Mouse (Mus musculus) adrenal gland, postnatal 10 days (tissue): ENCODE measurements around the gene Hoxd8. TPM values are rescaled to one million over a fixed set of nuclear protein-coding genes. Genes with fewer than 3 reads are reported as not detected.
A peak's percentile ranks its signal among the peaks of the same experiment; 100 is the strongest.

Experiments used
- DNase-seq: peaks from one replicate; pipeline ENCODE4 v3.0.0; 2021; ENCODE audit warnings: mixed read lengths
- total RNA-seq, 2 experiments: library from RNA; stranded (reverse); gene quantifications; 2 replicates each; pipeline ENCODE4 v1.2.3; 2021

Hoxd8 gene
- total RNA-seq, 2 experiments from 2014 or later, result 25.0 to 26.2 TPM

GRCm38 (mm10) chr2:74714881-74715280 lies 10.5 kb downstream of the Hoxd8 start:
- DNase-seq, result peak; percentile 75

DNA sequence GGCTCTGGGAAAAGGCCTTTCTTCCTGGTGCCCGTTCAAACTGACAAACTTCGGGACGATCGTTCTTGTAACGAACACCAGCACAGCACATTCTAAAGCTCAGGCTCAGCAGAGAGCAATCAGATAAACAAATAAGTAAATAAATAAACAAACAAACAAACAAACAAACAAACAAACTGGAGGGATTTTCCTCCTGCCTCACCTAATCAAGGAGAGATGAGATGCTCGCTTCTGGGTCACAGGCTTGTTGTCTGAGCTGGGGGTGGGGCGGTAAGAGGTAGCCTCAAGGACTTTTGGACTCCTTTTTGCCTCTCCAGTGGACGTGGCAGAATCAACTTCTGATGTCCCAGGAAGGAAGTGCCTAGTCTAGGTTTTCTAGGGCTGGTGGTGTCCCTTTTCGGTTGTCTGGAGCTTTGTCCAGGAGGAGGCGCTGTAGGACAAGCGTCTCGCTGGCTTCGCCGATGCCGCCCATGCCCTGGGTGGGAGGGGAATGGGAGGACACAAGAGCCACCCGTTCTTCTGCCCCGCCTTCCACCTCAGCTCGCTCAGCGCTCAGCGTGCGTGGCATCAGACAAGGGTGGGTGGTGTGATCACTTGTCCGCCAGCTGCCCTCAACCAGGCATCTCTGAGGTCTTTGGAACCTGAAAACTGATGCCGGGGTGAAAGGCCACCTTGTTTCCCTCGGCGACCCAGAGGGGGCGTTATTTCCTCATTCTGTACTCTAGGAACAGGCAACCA lies 11.3 kb downstream of the Hoxd8 start:
- DNase-seq, result peak; percentile 97

DNA sequence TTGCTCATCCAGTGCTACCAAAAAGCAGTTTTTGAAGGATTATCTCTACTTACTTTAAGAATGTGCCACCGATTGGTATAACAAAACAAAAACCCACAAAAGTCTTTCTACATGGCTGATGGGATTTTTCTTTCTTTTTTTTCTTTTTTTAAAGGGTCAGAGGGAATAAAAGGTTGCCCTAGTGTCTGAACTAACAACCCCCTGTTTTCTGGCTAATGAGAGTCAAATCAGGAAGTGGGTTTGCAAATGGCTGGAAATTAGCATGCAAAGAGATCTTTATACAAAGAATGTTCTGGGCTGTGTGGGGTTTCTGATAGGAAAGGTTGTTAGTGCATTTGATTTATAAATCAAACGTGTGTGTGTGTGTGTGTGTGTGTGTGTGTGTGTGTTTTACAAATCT lies 16.0 kb downstream of the Hoxd8 start:
- no peak for DNase-seq

DNA sequence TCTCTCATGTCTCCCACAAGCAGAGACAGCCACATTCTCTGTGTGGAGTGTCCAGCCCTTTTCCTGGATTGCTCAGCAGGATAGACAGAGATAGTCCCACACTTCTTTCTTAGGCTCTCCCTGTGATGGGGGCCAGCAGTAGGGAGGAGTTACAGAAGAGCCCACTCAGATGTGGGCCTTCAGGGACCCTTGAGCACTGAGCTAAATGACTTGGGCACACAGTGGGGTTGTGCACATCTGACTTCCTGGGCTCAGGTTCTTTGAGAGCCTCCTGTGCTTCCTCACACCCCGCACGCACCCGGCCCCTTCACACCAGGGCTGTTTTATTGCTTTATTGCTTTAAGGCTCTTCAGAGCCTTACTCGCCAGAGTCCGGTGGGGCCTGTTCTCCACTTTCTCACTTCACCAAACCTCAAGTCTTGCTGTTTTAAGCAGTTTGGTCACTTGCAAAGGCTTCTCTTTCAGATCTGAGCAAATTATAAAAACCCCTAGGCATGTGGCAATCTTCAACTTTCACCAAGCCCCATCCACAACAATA lies 16.6 kb downstream of the Hoxd8 start:
- no peak for DNase-seq

- DNase-seq, result no peak
Measured at GRCm38 (mm10) chr2:74721882-74722281, 17.5 kb downstream of the Hoxd8 start.

GRCm38 (mm10) chr2:74722949-74723348 lies 18.5 kb downstream of the Hoxd8 start:
- DNase-seq, result no peak

GRCm38 (mm10) chr2:74724244-74725015 lies 20.0 kb downstream of the Hoxd8 start:
- DNase-seq, result peak; percentile 40

GRCm38 (mm10) chr2:74725171-74725570 lies 20.8 kb downstream of the Hoxd8 start:
- no peak for DNase-seq

GRCm38 (mm10) chr2:74726551-74726950 lies 22.1 kb downstream of the Hoxd8 start, which contains the start of gene Gm28230:
TSS of gene Gm28230 (plus strand) at chr2:74726728.
- DNase-seq, result peak; percentile 66

DNA sequence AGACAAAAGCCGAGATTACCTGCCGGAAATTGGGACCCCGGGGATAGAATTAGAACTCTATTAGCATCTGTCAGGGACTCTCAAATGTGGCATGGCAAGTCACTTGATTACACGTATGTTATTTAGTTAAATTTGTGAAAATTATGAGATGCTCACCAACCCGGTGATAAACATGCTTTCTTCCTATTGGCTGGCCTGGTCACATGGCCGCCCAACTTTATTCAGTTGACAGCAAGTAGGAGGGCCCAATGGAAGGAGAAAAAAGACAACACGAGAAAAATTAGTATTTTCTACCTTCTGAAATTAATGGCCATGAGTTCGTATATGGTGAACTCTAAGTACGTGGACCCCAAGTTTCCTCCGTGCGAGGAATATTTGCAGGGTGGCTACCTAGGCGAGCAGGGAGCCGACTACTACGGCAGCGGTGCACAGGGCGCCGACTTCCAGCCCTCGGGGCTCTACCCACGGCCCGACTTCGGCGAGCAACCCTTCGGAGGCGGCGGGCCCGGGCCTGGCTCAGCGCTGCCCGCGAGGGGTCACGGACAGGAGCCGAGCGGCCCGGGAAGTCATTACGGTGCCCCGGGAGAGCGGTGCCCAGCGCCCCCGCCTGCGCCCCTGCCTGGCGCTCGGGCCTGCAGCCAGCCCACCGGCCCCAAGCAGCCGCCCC lies 22.7 kb downstream of the Hoxd8 start:
- no peak for DNase-seq

GRCm38 (mm10) chr2:74727640-74728302 lies 23.4 kb downstream of the Hoxd8 start:
- no peak for DNase-seq

GRCm38 (mm10) chr2:74728303-74728680 lies 23.9 kb downstream of the Hoxd8 start:
- no peak for DNase-seq

DNA sequence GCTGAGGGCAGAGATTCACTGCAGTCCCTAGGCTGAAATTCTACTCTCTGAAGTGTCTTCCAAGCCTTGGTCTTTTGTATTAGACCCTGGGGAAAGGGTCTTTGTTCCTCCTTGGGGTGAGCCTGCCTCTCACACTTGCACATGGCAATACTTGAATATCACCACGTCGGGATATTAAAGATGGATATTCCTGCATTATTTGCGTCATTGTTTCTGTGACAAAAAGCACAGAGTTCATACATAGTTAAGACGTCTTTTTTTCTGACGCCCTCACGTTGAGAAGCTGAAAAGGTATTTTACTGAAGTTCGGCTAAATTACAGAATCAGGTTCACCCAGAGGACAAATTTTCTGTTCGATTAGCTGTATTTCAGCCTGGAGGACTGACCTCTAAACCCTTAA lies 25.9 kb downstream of the Hoxd8 start:
- no peak for DNase-seq

- DNase-seq, result no peak
Measured at GRCm38 (mm10) chr2:74731055-74731454, 26.6 kb downstream of the Hoxd8 start.

DNA sequence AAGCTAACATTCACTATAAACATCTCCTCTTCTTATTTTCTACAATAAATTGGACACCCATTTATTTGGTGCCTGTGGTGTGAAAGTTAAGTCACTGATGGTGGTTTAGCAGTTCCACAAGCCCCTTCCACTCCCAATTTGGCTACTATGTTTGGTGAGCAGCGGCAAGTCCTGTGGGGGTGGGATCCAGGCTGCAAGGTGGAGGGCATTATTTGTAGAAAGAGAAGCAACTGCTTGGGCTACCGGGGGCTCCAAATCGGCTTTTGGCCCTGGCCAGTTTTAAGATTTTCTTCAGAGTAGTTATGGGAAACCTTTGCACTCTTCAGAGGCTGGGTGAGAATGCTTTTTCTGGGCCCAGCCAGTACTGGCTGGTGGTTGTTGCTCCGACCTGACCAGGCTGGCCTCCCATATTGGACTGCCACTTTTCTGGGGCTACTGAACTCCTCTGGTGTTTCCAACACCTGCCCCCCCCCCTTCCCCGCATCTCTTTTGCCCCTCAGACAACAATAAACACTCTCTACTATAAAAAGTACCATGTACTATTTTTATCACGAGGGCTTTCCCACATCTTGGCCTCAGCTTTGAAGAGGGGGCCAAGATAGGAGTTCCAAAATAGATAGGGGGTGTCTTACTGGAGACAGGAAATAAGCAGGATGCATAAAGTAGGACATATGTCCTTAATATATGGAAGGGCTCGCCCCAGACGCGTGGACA lies 27.5 kb downstream of the Hoxd8 start:
- no peak for DNase-seq

DNA sequence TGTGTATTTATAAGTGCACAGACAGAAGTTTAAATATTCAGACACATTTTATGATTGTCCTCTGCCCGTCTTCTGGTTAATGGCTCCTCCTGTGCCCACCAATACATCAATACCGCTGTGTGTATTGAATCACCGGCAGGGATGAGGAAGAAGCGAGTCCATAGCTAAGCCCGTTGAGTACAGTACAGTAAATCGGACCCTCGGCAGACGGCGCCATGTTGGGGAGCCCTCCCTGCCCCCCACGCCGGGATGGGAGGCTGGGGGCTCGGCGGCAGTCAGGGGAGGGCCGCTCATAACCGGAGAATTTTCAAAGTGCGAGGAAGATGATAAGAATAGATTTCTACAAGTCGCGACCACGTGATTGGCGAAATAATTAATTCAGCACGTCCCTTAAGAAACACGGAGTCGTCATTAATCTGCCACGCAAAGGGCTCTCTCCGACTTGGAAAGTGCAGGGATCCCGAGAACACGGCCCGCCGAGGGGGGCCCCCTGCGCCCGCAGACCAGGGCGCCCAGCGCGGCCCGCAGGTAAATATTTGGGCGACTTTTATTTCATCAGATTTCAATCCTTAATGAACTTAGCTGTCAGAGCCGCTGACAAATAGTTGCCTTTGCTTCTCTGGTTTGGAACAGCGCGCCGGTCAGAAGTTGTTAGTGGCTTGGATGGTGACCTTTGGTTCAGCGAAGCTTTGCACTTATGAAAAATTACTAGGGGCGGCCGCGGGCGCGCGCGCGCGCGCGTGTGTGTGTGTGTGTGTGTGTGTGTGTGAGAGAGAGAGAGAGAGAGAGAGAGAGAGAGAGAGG lies 28.3 kb downstream of the Hoxd8 start:
- DNase-seq, result no peak

GRCm38 (mm10) chr2:74733317-74733661 lies 28.9 kb downstream of the Hoxd8 start:
- no peak for DNase-seq

DNA sequence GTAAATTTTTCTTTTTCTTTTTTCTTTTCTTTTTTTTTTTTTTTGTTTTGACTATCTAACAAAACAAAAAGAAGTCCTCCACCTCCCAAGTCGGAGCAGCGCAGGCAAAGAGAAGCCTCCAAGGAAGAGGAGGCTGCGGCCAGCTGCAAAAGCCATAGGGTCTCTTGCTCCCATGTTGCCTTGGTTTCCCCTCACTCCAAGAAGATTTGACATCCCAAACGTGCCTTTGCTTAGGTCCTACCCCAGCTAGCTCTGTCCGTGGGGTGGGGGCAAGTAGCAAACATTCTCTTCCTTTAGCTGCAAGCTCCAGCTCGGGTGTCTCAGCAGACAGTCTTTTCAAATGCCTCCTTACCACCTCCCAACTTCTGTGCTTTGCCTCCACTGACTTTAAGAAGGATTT lies 29.4 kb downstream of the Hoxd8 start:
- DNase-seq, result no peak

- no peak for DNase-seq
Measured at GRCm38 (mm10) chr2:74734451-74734850, 30.0 kb downstream of the Hoxd8 start.

- no peak for DNase-seq
Measured at GRCm38 (mm10) chr2:74734996-74735811, 30.8 kb downstream of the Hoxd8 start.
